Mouse (Mus musculus): ENCODE data around the gene Dock8.

Gene Dock8

GRCm38 (mm10) chr19:25062857-25063240, 63.5 kb downstream of the Dock8 start:
- no peak for DNase-seq

- no peak for DNase-seq
These were observed 66.9 kb downstream of the Dock8 start for GRCm38 (mm10) chr19:25066229-25066628.

- DNase-seq, result no peak
These were observed 69.2 kb downstream of the Dock8 start for GRCm38 (mm10) chr19:25068518-25068917.

GRCm38 (mm10) chr19:25072521-25072920, 73.2 kb downstream of the Dock8 start:
- DNase-seq, result no peak

GRCm38 (mm10) chr19:25074741-25075140, 75.4 kb downstream of the Dock8 start:
- DNase-seq, result no peak

GRCm38 (mm10) chr19:25077636-25078035, 78.3 kb downstream of the Dock8 start:
- DNase-seq, result no peak

- no peak for DNase-seq
These were observed 78.8 kb downstream of the Dock8 start for GRCm38 (mm10) chr19:25078130-25078529.

- no peak for DNase-seq
These were observed 80.8 kb downstream of the Dock8 start for GRCm38 (mm10) chr19:25080166-25080565.

GRCm38 (mm10) chr19:25082839-25083238, 83.5 kb downstream of the Dock8 start:
- DNase-seq, result no peak

- peak in 1 of 2 experiments; percentile 6 for DNase-seq
These were observed 87.8 kb downstream of the Dock8 start for GRCm38 (mm10) chr19:25087181-25087580.

- DNase-seq, result no peak
These were observed 90.4 kb downstream of the Dock8 start for GRCm38 (mm10) chr19:25089746-25090145.

GRCm38 (mm10) chr19:25095135-25095534, 95.8 kb downstream of the Dock8 start:
- no peak for DNase-seq

GRCm38 (mm10) chr19:25096316-25096715, 97.0 kb downstream of the Dock8 start:
- peak in 1 of 2 experiments; percentile 16 for DNase-seq

- DNase-seq, result peak in 1 of 2 experiments; percentile 51
These were observed 97.7 kb downstream of the Dock8 start for GRCm38 (mm10) chr19:25096986-25097385.

GRCm38 (mm10) chr19:25097506-25097905, 98.2 kb downstream of the Dock8 start:
- DNase-seq, result peak in 1 of 2 experiments; percentile 18

- DNase-seq, result no peak
These were observed 98.6 kb downstream of the Dock8 start for GRCm38 (mm10) chr19:25097951-25098350.

- DNase-seq, result no peak
These were observed 99.6 kb downstream of the Dock8 start for GRCm38 (mm10) chr19:25098941-25099340.

- no peak for DNase-seq
These were observed 106.3 kb downstream of the Dock8 start for GRCm38 (mm10) chr19:25105682-25106081.

- DNase-seq, result no peak
These were observed 107.0 kb downstream of the Dock8 start for GRCm38 (mm10) chr19:25106315-25106714.

- peak; percentile 30 to 44 for DNase-seq
These were observed 108.1 kb downstream of the Dock8 start for GRCm38 (mm10) chr19:25107417-25107816.

GRCm38 (mm10) chr19:25111591-25112233, 112.4 kb downstream of the Dock8 start:
- DNase-seq, result peak in 1 of 2 experiments; percentile 13

- DNase-seq, result no peak
These were observed 117.6 kb downstream of the Dock8 start for GRCm38 (mm10) chr19:25116981-25117380.

GRCm38 (mm10) chr19:25122417-25122816, 123.1 kb downstream of the Dock8 start:
- no peak for DNase-seq

GRCm38 (mm10) chr19:25123031-25123430, 123.7 kb downstream of the Dock8 start:
- peak in 1 of 2 experiments; percentile 37 for DNase-seq

- DNase-seq, result no peak
These were observed 124.1 kb downstream of the Dock8 start for GRCm38 (mm10) chr19:25123461-25123860.
